Mouse (Mus musculus) lung, adult 2 months (tissue): Measurements from ENCODE around the gene Garnl3. TPM values are rescaled to one million over a fixed set of nuclear protein-coding genes. Genes with fewer than 3 reads are reported as not detected.
"Not testable (repeated sequence)": the region's sequence is repeated elsewhere in the genome, so short reads cannot be mapped to it uniquely, and the experiment has no call there.

ENCODE experiments used
- DNase-seq: peaks from one replicate; pipeline ENCODE4 v3.0.0; 2022
- H3K4me1 ChIP-seq: fragments of 200-500 bp; 2 replicates; pipeline ENCODE4 v1.6.1; 2011; ENCODE audit warnings: low read length; ENCODE audit not compliant: control insufficient read depth, insufficient read depth
- H3K4me3 ChIP-seq: fragments of 200-500 bp; replicated peaks from 2 replicates; pipeline ENCODE3; 2011; ENCODE audit warnings: low read depth, mild to moderate bottlenecking, control low read depth, low read length; ENCODE audit errors: extremely low read depth
- CTCF ChIP-seq: fragments of 200-500 bp; IDR thresholded peaks from 2 replicates; pipeline ENCODE4 v1.5.1; 2011; ENCODE audit warnings: mild to moderate bottlenecking, low read length, control low read depth; ENCODE audit not compliant: insufficient read depth
- POLR2A ChIP-seq: fragments of 200-500 bp; IDR thresholded peaks from 2 replicates; pipeline ENCODE4 v1.6.1; 2011; ENCODE audit warnings: low read depth, mild to moderate bottlenecking, control low read depth, low read length, borderline replicate concordance; ENCODE audit errors: extremely low read depth
- WGBS: fragments of 180-500 bp; shearing (Covaris S2); methylation state at CpG from one replicate; pipeline ENCODE4 v1.1.7; 2018; 5-methylcytosine and 5-hydroxymethylcytosine counted together
- polyA plus RNA-seq: library from polyadenylated mRNA; depleted of rRNA; stranded (reverse); fragments of >200 nt; gene quantifications from 2 replicates; pipeline ENCODE4 v1.2.3, GENCODE M21; 2012

The Garnl3 gene
- polyA plus RNA-seq, 1 experiment, result 12.0 TPM

DNA sequence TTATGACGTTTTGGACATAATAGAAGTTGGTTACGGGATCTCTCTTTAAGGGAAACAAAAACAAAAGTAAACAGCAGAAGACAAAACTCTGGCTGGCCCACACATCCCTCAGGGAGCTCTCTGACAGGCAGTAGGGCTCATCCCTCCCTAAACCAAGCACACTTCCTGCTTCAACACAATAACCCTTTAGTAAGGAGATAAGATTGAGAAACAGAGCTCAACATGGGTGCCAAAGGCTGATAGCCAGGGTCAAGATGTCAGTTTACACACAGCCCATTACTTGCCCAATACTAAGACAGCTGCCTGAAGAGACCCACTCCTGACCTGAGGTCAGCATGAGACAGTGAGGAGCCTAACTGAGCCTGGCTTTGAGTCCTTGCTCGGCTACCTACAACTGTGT is 89.9 kb downstream of the Garnl3 start:
- Histone ChIP-seq H3K4me3 (no peak overlapping the region), H3K4me1 (no peaks in the 10 kb centered on the region)
- WGBS, result 25% methylated on average over 3 of the region's 3 CpGs
- TF ChIP-seq POLR2A (no peak), CTCF (no peak)
- DNase-seq, result no peak

DNA sequence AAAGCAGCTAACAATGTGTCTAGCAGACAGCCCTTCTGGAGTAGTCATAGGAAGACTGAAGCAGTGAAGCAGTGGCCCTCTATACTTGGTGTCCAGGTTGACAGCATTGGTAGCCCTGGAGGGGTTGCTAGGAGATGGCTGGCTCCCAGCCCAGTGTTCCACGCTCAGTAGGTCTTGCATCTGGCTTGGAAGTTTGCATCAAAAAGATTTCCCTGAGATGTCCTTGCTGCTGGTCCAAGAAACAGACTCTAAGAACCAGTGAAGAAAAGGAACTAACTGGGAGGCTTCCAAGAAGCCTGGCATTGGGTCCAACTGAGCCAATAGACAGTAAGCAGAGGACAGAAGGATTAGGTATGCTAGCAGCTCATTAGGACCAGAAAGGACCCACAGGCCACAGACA is 94.0 kb downstream of the Garnl3 start:
- no peak overlapping the region for H3K4me3 ChIP-seq
- H3K4me1 ChIP-seq, result no peaks in the 10 kb centered on the region
- no peak for DNase-seq
- TF ChIP-seq CTCF, result no peak
- TF ChIP-seq POLR2A, result no peak
- 67% methylated on average over 1 of the region's 1 CpGs for WGBS

DNA sequence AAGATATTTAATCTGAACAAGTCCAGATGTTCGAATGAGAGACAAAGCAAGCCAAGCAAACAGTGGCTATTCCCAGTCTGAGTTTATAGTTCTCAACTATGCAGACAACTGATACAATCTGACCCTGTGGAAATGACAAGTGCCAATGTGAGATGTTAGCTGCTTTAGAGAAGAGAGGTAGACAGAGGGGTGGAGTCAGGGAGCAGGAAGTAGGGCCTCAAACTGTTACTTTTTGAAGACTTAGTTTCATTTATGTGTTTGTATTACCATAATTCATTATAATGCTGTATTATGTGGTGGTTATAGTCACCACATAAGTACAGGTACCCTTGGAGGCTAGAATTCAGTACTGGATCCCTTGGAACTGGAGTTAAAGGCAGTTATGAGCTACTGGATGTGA is 96.2 kb downstream of the Garnl3 start:
- Histone ChIP-seq H3K4me3 (no peak overlapping the region), H3K4me1 (no peaks in the 10 kb centered on the region)
- DNase-seq, result no peak
- WGBS, result 30% methylated on average over 1 of the region's 1 CpGs
- no peak for TF ChIP-seq POLR2A
- TF ChIP-seq CTCF, result no peak

- 90% methylated on average over 7 of the region's 7 CpGs for WGBS
- no peak for DNase-seq
- TF ChIP-seq POLR2A (no peak), CTCF (no peak)
- Histone ChIP-seq H3K4me1 (no peaks in the 10 kb centered on the region), H3K4me3 (no peak overlapping the region)
These were observed 98.2 kb downstream of the Garnl3 start for GRCm38 (mm10) chr2:33033281-33033680.

DNA sequence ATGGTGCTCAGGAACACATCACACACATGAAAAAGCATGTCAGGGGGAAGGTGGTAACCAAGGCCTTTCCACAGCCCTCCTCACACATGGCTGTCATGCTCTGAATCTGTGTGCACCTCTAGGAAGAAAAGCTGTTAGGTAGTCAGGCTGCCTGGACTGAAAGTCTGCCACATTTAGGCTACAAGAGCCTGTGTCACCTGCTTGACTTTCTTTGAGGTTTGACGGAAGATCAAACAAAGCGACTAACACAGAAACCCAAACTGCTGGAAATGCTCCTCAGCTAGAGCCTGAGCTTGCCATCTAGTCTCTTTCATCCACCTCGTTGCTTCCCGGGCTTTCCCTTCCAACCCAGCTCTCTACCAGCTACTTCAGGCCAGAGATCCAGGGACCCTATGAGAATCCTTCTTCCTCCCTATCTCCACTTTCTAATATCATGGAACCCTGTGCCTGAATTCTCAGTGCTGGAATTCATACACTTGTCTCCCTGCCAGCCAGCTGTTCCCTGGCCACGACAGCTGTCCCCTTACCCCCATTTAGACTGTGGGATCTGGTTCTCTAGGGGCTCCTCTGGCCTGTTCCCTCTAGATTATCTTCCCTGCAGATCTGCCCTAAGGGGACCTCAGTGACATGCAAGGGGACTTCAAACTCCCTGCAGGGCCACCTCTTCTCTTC is 98.9 kb downstream of the Garnl3 start:
- 72% methylated on average over 5 of the region's 5 CpGs for WGBS
- Histone ChIP-seq H3K4me3 (no peak overlapping the region), H3K4me1 (no peaks in the 10 kb centered on the region)
- no peak for TF ChIP-seq POLR2A
- TF ChIP-seq CTCF, result no peak
- no peak for DNase-seq

DNA sequence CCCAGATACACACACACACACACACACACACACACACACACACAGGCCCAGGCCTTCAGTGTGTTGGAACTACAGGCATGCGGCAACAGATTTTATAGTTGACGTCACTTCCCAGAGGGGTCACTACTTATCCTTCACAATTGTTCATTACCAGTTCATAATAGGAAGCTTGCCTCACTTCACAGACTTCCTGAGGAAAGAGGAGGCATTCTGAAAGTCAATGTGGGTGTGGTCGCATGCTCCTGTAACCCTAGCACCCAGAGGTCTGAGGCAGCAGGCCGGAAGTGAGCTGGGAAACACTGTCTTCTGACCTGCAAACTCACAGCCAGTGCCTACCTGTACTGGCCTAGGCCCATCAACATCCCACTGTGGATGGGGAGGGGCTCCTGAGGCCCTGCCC is 106.4 kb downstream of the Garnl3 start:
- WGBS, result 44% methylated on average over 4 of the region's 4 CpGs
- H3K4me3 ChIP-seq, result no peak overlapping the region
- TF ChIP-seq POLR2A (no peak), CTCF (no peak)
- DNase-seq, result no peak
- H3K4me1 ChIP-seq, result peaks cover 3% of the 10 kb centered on the region; the same call in 1 of the 2 replicates

GRCm38 (mm10) chr2:33024564-33024963 is 106.9 kb downstream of the Garnl3 start:
- no peak for TF ChIP-seq POLR2A
- TF ChIP-seq CTCF, result no peak
- Histone ChIP-seq H3K4me3 (no peak overlapping the region), H3K4me1 (peaks cover 3% of the 10 kb centered on the region; the same call in 1 of the 2 replicates)
- WGBS, result 63% methylated on average over 10 of the region's 10 CpGs
- DNase-seq, result no peak

DNA sequence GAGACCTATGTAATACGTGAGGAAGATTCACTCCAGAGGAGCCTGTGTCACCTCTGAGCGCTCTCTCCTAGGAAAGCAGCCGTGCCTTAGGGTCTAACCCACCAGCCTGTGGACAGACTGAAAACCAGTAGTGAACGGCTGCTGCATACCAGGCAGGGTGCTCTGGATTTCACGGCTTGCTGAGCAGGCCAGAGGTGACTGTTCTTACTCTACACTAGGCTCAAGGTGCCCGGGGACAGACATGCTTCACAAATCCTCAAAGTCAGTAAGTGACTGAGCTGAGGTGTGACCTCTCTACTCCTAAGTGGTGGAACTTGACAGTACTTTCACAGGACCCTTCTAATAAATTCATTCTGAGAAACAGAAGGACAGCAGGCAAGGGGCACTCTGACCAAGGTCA is 108.6 kb downstream of the Garnl3 start:
- WGBS, result 78% methylated on average over 6 of the region's 6 CpGs
- TF ChIP-seq POLR2A, result no peak
- TF ChIP-seq CTCF, result no peak
- no peak for DNase-seq
- peaks cover 3% of the 10 kb centered on the region; the same call in 1 of the 2 replicates for H3K4me1 ChIP-seq
- no peak overlapping the region for H3K4me3 ChIP-seq

- H3K4me1 ChIP-seq, result no peaks in the 10 kb centered on the region
- WGBS, result 12% methylated on average over 6 of the region's 6 CpGs
- no peak overlapping the region for H3K4me3 ChIP-seq
- peak; percentile 40 for DNase-seq
- TF ChIP-seq CTCF, result peak; percentile 30; the same call in 1 of the 2 replicates
- peak; percentile 17; the same call in 1 of the 2 replicates for TF ChIP-seq POLR2A
These were observed 113.4 kb downstream of the Garnl3 start for GRCm38 (mm10) chr2:33018026-33018425.

DNA sequence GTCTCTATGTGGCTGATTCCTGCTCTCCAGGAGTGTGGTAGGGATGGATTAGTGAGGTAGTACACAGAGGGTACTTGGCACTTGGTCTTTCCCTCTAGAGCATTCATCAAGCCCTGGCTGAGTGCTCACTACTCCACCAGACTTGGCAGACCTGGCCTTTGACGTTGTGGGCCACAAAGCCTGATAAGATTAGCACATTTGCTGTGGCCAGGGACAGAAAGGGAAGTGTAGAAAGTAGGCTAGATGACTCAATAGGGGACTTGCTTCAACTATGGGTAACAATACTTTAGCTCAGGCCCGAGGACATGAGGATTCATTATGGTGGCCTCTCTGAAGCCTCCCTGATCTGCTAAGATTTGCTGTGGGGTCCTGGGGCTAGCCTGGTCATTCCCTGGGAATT is 114.3 kb downstream of the Garnl3 start:
- no peaks in the 10 kb centered on the region for H3K4me1 ChIP-seq
- H3K4me3 ChIP-seq, result no peak overlapping the region
- TF ChIP-seq POLR2A, result no peak
- WGBS, result 60% methylated on average over 2 of the region's 2 CpGs
- no peak for DNase-seq

DNA sequence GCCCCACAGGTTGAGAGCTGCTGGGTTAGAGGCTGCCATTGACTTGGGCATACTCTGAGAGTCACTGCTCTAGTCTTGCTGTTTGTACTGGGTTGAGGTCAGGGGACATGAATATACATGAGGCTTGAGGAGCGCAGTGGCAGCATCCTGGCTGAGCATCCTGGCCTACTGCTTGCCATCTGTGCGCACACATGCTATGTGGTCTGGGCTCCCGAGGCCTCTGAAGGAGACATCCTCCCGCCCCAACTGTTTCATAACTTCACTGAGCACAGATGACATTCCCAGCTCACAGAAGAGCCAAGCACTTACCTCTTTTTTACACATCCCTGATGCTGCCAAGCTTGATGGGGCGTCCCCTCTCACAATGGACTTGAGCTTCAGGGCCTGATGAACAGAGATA is 116.6 kb downstream of the Garnl3 start:
- H3K4me3 ChIP-seq, result no peak overlapping the region
- TF ChIP-seq CTCF, result no peak
- no peak for TF ChIP-seq POLR2A
- 92% methylated on average over 5 of the region's 5 CpGs for whole genome bisulfite sequencing
- no peaks in the 10 kb centered on the region for H3K4me1 ChIP-seq
- DNase-seq, result no peak

GRCm38 (mm10) chr2:33009055-33009454 is 122.4 kb downstream of the Garnl3 start:
- WGBS, result 91% methylated on average over 4 of the region's 4 CpGs

More at GRCm38 (mm10) chr2:33009055-33009454, 122.4 kb downstream of the Garnl3 start:
- not testable (repeated sequence) for H3K4me1 ChIP-seq, DNase-seq, H3K4me3 ChIP-seq
